Mouse (Mus musculus): ENCODE results near the gene Faap20. TPM values are rescaled to one million over a fixed set of nuclear protein-coding genes. Genes with fewer than 3 reads are reported as not detected.

Gene Faap20
- polyA plus RNA-seq, 1 experiment from 2014 or later, result 96.4 TPM

DNA sequence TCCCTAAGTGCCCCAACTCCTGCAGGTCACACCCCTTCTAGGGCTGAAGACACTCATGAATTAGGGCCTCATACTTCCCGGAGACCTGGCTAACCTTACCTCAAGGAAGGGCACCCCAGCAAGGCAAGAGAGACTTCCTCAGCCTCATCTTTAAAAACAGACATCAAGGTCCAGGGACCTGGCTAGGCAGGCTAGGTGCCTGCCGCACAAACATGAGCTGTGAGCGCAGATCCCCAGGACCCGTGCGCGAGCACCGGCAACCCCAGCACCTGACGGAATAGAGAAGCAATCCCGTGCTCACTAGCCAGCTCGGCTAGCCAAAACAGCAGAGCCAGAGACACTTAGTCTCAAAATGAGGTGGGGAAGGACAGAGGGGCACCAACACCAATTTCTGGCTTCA, 34.8 kb upstream of the Faap20 start:
- Histone ChIP-seq H3K9me3 (no peaks in the 10 kb centered on the region), H3K4me1 (peaks cover 80% of the 10 kb centered on the region), H3K4me2 (no peak overlapping the region; the same call in 1 of the 2 replicates), H3K9ac (peak overlapping the region; percentile 29; the same call in 1 of the 2 replicates), H3K27me3 (no peaks in the 10 kb centered on the region), H3K36me3 (replicated peaks) (peaks cover 15% of the 10 kb centered on the region), H3K4me3 (replicated peaks) (no peak overlapping the region), H3K27ac (no peak overlapping the region)
- no peak for ATAC-seq (ENCODE audit: low FRiP score)
- 68% methylated on average over 10 of the region's 10 CpGs for WGBS

GRCm38 (mm10) chr4:155215203-155215602, 34.4 kb upstream of the Faap20 start:
- 76% methylated on average over 9 of the region's 9 CpGs for WGBS
- no peak overlapping the region; the same call in 1 of the 2 replicates for H3K4me2 ChIP-seq
- peaks cover 82% of the 10 kb centered on the region for H3K4me1 ChIP-seq
- peaks cover 15% of the 10 kb centered on the region for H3K36me3 ChIP-seq (replicated peaks)
- H3K9ac ChIP-seq, result no peak overlapping the region
- H3K27ac ChIP-seq, result 0 out of 2 replicates have a peak overlapping the region, but pooled peaks have one; percentile 25
- no peak for ATAC-seq (ENCODE audit: low FRiP score)
- no peaks in the 10 kb centered on the region for H3K27me3 ChIP-seq
- no peak overlapping the region for H3K4me3 ChIP-seq (replicated peaks)
- H3K9me3 ChIP-seq, result no peaks in the 10 kb centered on the region

- WGBS, result 72% methylated on average over 12 of the region's 12 CpGs
- Histone ChIP-seq H3K4me3 (replicated peaks) (no peak overlapping the region), H3K4me1 (peaks cover 90% of the 10 kb centered on the region), H3K27ac (no peak overlapping the region), H3K9ac (no peak overlapping the region), H3K36me3 (replicated peaks) (peaks cover 7% of the 10 kb centered on the region), H3K27me3 (no peaks in the 10 kb centered on the region), H3K9me3 (no peaks in the 10 kb centered on the region), H3K4me2 (peak overlapping the region; percentile 1)
- ATAC-seq (ENCODE audit: low FRiP score), result no peak
These were observed 33.6 kb upstream of the Faap20 start for GRCm38 (mm10) chr4:155215773-155216630.

- no peak for ATAC-seq (ENCODE audit: low FRiP score)
- WGBS, result 79% methylated on average over 12 of the region's 12 CpGs
- Histone ChIP-seq H3K9ac (no peak overlapping the region), H3K27me3 (no peaks in the 10 kb centered on the region), H3K4me2 (no peak overlapping the region), H3K4me1 (peaks cover 90% of the 10 kb centered on the region), H3K4me3 (replicated peaks) (no peak overlapping the region), H3K36me3 (replicated peaks) (no peaks in the 10 kb centered on the region), H3K27ac (no peak overlapping the region), H3K9me3 (no peaks in the 10 kb centered on the region)
These were observed 32.1 kb upstream of the Faap20 start for GRCm38 (mm10) chr4:155217241-155218103.

GRCm38 (mm10) chr4:155218104-155218732, 31.4 kb upstream of the Faap20 start:
- no peaks in the 10 kb centered on the region for H3K27me3 ChIP-seq
- no peak for ATAC-seq (ENCODE audit: low FRiP score)
- H3K9me3 ChIP-seq, result no peaks in the 10 kb centered on the region
- peaks cover 83% of the 10 kb centered on the region for H3K4me1 ChIP-seq
- 92% methylated on average over 9 of the region's 9 CpGs for WGBS
- no peak overlapping the region for H3K27ac ChIP-seq
- H3K4me3 ChIP-seq (replicated peaks), result no peak overlapping the region
- H3K9ac ChIP-seq, result no peak overlapping the region
- H3K36me3 ChIP-seq (replicated peaks), result no peaks in the 10 kb centered on the region
- peak overlapping the region; percentile 98; the same call in 1 of the 2 replicates for H3K4me2 ChIP-seq

DNA sequence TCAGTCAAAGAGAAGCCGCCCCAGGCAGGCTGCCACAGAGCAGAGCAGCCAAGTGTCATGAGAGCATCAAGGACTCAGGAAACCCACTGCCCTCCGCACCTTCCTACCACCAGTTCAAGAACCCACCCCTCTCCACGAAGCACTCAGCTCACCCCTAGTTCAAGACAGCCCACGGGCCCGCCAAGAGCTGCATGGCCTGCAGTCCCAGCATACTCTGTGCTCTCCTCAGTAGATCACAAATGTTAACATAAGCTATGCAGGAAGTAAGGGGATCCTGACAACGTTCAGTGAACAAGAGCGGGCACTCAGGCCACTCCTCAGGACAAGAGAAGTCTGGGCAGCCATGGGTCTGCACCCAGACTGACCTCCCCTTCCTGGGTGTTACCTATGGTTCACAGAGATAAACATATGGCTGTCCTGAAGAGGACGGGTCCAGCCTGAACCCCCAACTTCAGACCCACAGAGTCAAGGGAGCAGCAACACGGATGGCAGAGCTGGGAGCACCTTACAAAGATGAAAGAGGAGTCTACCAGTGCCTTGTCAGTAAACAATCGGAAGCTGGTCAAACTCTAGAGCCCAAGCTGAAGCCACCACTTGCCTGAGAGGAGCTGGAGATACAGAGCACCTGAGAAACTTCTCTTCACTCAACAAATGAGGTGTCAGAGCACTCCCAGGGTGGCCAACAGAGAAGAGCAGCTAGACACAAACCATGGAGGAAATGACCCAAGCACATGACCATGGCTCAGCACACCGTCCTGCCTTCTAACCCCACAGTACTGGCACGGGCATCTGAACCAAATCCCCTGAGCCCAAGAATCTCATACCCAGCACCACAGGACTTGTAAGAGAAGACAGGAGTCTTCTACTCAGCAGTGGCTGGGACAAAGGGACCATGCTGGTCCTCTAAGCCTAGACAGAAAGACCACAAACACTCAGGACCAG, 30.1 kb upstream of the Faap20 start:
- H3K9ac ChIP-seq, result peak overlapping the region; percentile 98
- H3K9me3 ChIP-seq, result no peaks in the 10 kb centered on the region
- peaks cover 75% of the 10 kb centered on the region for H3K4me1 ChIP-seq
- H3K4me3 ChIP-seq (replicated peaks), result peak overlapping the region; percentile 97
- H3K27me3 ChIP-seq, result no peaks in the 10 kb centered on the region
- 73% methylated on average over 12 of the region's 12 CpGs for WGBS
- no peak for ATAC-seq (ENCODE audit: low FRiP score)
- peak overlapping the region; percentile 98 for H3K4me2 ChIP-seq
- no peaks in the 10 kb centered on the region for H3K36me3 ChIP-seq (replicated peaks)
- H3K27ac ChIP-seq, result no peak overlapping the region

GRCm38 (mm10) chr4:155220213-155221100, 29.1 kb upstream of the Faap20 start:
- H3K9me3 ChIP-seq, result no peaks in the 10 kb centered on the region
- peak overlapping the region; percentile 62 for H3K27ac ChIP-seq
- H3K36me3 ChIP-seq (replicated peaks), result no peaks in the 10 kb centered on the region
- H3K4me3 ChIP-seq (replicated peaks), result peak overlapping the region; percentile 97
- no peak for ATAC-seq (ENCODE audit: low FRiP score)
- H3K9ac ChIP-seq, result peak overlapping the region; percentile 98
- H3K4me2 ChIP-seq, result peak overlapping the region; percentile 98
- WGBS, result 5% methylated on average over 14 of the region's 14 CpGs
- no peaks in the 10 kb centered on the region for H3K27me3 ChIP-seq
- H3K4me1 ChIP-seq, result peaks cover 66% of the 10 kb centered on the region

DNA sequence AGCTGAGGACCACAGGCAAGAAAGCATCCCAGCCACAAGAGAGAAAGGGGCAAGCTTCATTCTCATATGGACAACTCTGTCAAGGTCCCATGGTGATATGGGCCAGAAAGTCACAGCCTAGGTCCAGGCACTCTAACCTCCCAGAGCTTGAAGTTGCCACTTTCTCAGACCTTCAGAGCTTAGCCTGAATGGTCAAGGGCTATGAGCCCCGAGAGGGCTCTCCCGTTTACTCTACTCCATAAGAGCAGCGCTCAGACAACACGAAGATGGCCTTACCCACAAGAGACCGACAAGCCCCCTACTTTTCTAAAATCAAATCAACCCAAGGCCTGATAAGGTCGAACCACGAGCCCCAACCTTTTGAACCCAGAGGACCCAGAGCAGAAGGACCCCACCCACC, 28.5 kb upstream of the Faap20 start:
- no peaks in the 10 kb centered on the region for H3K27me3 ChIP-seq
- under 1% methylated on average over 7 of the region's 7 CpGs for WGBS
- peak overlapping the region; percentile 81 for H3K27ac ChIP-seq
- H3K36me3 ChIP-seq (replicated peaks), result no peaks in the 10 kb centered on the region
- H3K9ac ChIP-seq, result peak overlapping the region; percentile 98
- H3K4me2 ChIP-seq, result peak overlapping the region; percentile 98
- peaks cover 59% of the 10 kb centered on the region for H3K4me1 ChIP-seq
- peak overlapping the region; percentile 97 for H3K4me3 ChIP-seq (replicated peaks)
- H3K9me3 ChIP-seq, result no peaks in the 10 kb centered on the region
- ATAC-seq (ENCODE audit: low FRiP score), result no peak

GRCm38 (mm10) chr4:155221599-155222551, 27.7 kb upstream of the Faap20 start:
- H3K9ac ChIP-seq, result peak overlapping the region; percentile 98
- no peaks in the 10 kb centered on the region for H3K27me3 ChIP-seq
- no peak for ATAC-seq (ENCODE audit: low FRiP score)
- H3K9me3 ChIP-seq, result no peaks in the 10 kb centered on the region
- H3K4me3 ChIP-seq (replicated peaks), result peak overlapping the region; percentile 97
- peak overlapping the region; percentile 81 for H3K27ac ChIP-seq
- no peaks in the 10 kb centered on the region for H3K36me3 ChIP-seq (replicated peaks)
- WGBS, result under 1% methylated on average over 92 of the region's 93 CpGs
- H3K4me2 ChIP-seq, result peak overlapping the region; percentile 98
- H3K4me1 ChIP-seq, result peaks cover 52% of the 10 kb centered on the region

GRCm38 (mm10) chr4:155222552-155222840, 27.1 kb upstream of the Faap20 start, which contains the start of gene Ski:
Gene Ski (minus strand): TSS chr4:155222592.
- no peak for ATAC-seq (ENCODE audit: low FRiP score)
- Histone ChIP-seq H3K27me3 (no peaks in the 10 kb centered on the region), H3K4me3 (replicated peaks) (peak within 1 kb of the TSS; percentile 97), H3K27ac (peak within 1 kb of the TSS; percentile 92), H3K4me1 (peaks cover 46% of the 10 kb centered on the region), H3K4me2 (peak within 1 kb of the TSS; percentile 98), H3K9ac (peak within 1 kb of the TSS; percentile 98), H3K9me3 (no peaks in the 10 kb centered on the region), H3K36me3 (replicated peaks) (no peaks in the 10 kb centered on the region)
- under 1% methylated on average over 36 of the region's 63 CpGs for whole genome bisulfite sequencing

All from forebrain, embryonic 12.5 days (tissue).